Mouse (Mus musculus) CH12.LX (cell line): ENCODE measurements around the gene Cilp. TPM values are rescaled to one million over a fixed set of nuclear protein-coding genes. Genes with fewer than 3 reads are reported as not detected.

Experiments used
- DNase-seq: peaks from one replicate; pipeline ENCODE4 v3.0.0-alpha.2; 2013; ENCODE audit errors: extremely low read depth
- H3K27ac ChIP-seq: 2 replicates; pipeline ENCODE4 v1.5.1; 2012; ENCODE audit warnings: low read depth, mild to moderate bottlenecking, control low read depth, moderate library complexity; ENCODE audit not compliant: insufficient read depth
- H3K27me3 ChIP-seq: replicated peaks from 2 replicates; pipeline ENCODE3; 2012; ENCODE audit warnings: inconsistent platforms
- H3K36me3 ChIP-seq, 2 experiments: replicated peaks in 1 of 2; 2 replicates each; pipeline versions ENCODE3 to v1.6.1; 2012; ENCODE audit warnings: inconsistent platforms in 1 of 2, low read length in 1 of 2, mild to moderate bottlenecking in 1 of 2, mixed read lengths in 1 of 2, moderate library complexity in 1 of 2; ENCODE audit not compliant: control insufficient read depth in 1 of 2, insufficient read depth in 1 of 2
- H3K4me1 ChIP-seq, 2 experiments: 2 replicates each; pipeline ENCODE4 v1.6.1; 2012; ENCODE audit warnings: inconsistent platforms in 1 of 2, moderate library complexity in 1 of 2; ENCODE audit not compliant: insufficient read depth in 2 of 2, control insufficient read depth in 1 of 2
- H3K4me2 ChIP-seq: 2 replicates; pipeline ENCODE4 v1.6.1; 2012; ENCODE audit warnings: low read depth, mild to moderate bottlenecking, control low read depth; ENCODE audit not compliant: poor library complexity, insufficient read depth, severe bottlenecking
- H3K4me3 ChIP-seq, 3 experiments: fragments of 150-350 bp in 1 of 3; sonication (generic) in 1 of 3; replicated peaks in 1 of 3; 2 replicates each; pipeline versions ENCODE3 to v1.5.1; 2011 to 2012; ENCODE audit warnings: low read depth in 2 of 3, low read length in 2 of 3, mild to moderate bottlenecking in 2 of 3, moderate library complexity in 2 of 3, control low read depth in 1 of 3, improper control_type of control experiment in 1 of 3, inconsistent platforms in 1 of 3, mixed read lengths in 1 of 3; ENCODE audit not compliant: poor library complexity in 1 of 3
- H3K79me2 ChIP-seq: replicated peaks from 2 replicates; pipeline ENCODE4 v1.6.1; 2012; ENCODE audit warnings: mild to moderate bottlenecking, moderate library complexity; ENCODE audit not compliant: control insufficient read depth, poor library complexity, insufficient read depth, severe bottlenecking; ENCODE audit errors: extremely low read depth
- H3K9ac ChIP-seq: 2 replicates; pipeline ENCODE4 v1.6.1; 2012; ENCODE audit warnings: low read depth, mild to moderate bottlenecking, control low read depth, moderate library complexity; ENCODE audit not compliant: insufficient read depth
- H3K9me3 ChIP-seq: replicated peaks from 2 replicates; pipeline ENCODE3; 2012; ENCODE audit warnings: low read length, inconsistent platforms, mixed read lengths
- CHD2 ChIP-seq: IDR thresholded peaks from 2 replicates; pipeline ENCODE4 v1.6.1; 2011; ENCODE audit warnings: low read length, improper control_type of control experiment
- CTCF ChIP-seq, 2 experiments: IDR thresholded peaks in 1 of 2; conservative IDR thresholded peaks in 1 of 2; 2 replicates each; pipeline ENCODE4 v1.5.1; 2011 to 2012; ENCODE audit warnings: low read depth in 2 of 2, low read length in 2 of 2, improper control_type of control experiment in 1 of 2, inconsistent platforms in 1 of 2, mild to moderate bottlenecking in 1 of 2, moderate library complexity in 1 of 2
- EP300 ChIP-seq: IDR thresholded peaks from 2 replicates; pipeline ENCODE4 v1.6.1; 2011; ENCODE audit warnings: low read length, improper control_type of control experiment
- IRF4 ChIP-seq: IDR thresholded peaks from 2 replicates; pipeline ENCODE4 v1.6.1; 2014; ENCODE audit warnings: low read depth, mild to moderate bottlenecking, inconsistent platforms, low read length, improper control_type of control experiment
- KAT2A ChIP-seq: IDR thresholded peaks from 2 replicates; pipeline ENCODE4 v1.6.1; 2012; ENCODE audit warnings: low read length, improper control_type of control experiment, inconsistent platforms; ENCODE audit not compliant: insufficient replicate concordance
- MAX ChIP-seq: IDR thresholded peaks from 2 replicates; pipeline ENCODE4 v1.6.1; 2011; ENCODE audit warnings: low read length, improper control_type of control experiment
- MAZ ChIP-seq: IDR thresholded peaks from 2 replicates; pipeline ENCODE4 v1.6.1; 2012; ENCODE audit warnings: low read depth, mild to moderate bottlenecking, inconsistent platforms, low read length, improper control_type of control experiment, moderate library complexity
- MEF2A ChIP-seq: IDR thresholded peaks from 2 replicates; pipeline ENCODE4 v1.6.1; 2014; ENCODE audit warnings: low read depth, mild to moderate bottlenecking, inconsistent platforms, low read length, improper control_type of control experiment, borderline replicate concordance
- MYC ChIP-seq: IDR thresholded peaks from 2 replicates; pipeline ENCODE4 v1.6.1; 2011; ENCODE audit warnings: low read depth, mild to moderate bottlenecking, improper control_type of control experiment, low read length
- POLR2AphosphoS2 ChIP-seq: IDR thresholded peaks from 2 replicates; pipeline ENCODE4 v1.6.1; 2011; ENCODE audit warnings: low read depth, low read length, improper control_type of control experiment
- RAD21 ChIP-seq: IDR thresholded peaks from 2 replicates; pipeline ENCODE4 v1.6.1; 2011; ENCODE audit warnings: low read depth, mild to moderate bottlenecking, low read length, improper control_type of control experiment, moderate library complexity
- TBP ChIP-seq: conservative IDR thresholded peaks from 2 replicates; pipeline ENCODE4 v1.6.1; 2011; ENCODE audit warnings: low read depth, low read length, improper control_type of control experiment
- TCF12 ChIP-seq: IDR thresholded peaks from 2 replicates; pipeline ENCODE4 v1.6.1; 2014; ENCODE audit warnings: low read depth, mild to moderate bottlenecking, inconsistent platforms, low read length, improper control_type of control experiment
- UBTF ChIP-seq: IDR thresholded peaks from 2 replicates; pipeline ENCODE4 v1.6.1; 2012; ENCODE audit warnings: low read depth, mild to moderate bottlenecking, inconsistent platforms, low read length, improper control_type of control experiment, moderate library complexity
- USF1 ChIP-seq: IDR thresholded peaks from 2 replicates; pipeline ENCODE4 v1.6.1; 2014; ENCODE audit warnings: low read depth, mild to moderate bottlenecking, inconsistent platforms, low read length, improper control_type of control experiment
- USF2 ChIP-seq: conservative IDR thresholded peaks from 2 replicates; pipeline ENCODE4 v1.6.1; 2011; ENCODE audit warnings: low read depth, low read length, improper control_type of control experiment
- dilution Hi-C: fragments of 300-500 bp; cut with MboI; formaldehyde crosslinking; loops from 2 replicates; pipeline ENCODE4 v1.14.3; 2020; ENCODE audit warnings: low sequenced_read_pairs; ENCODE audit not compliant: extremely low pct_unique_long_range_greater_than_20kb, extremely low pct_ligation_motif_present
- in situ Hi-C: fragments of 300-500 bp; cut with MboI; formaldehyde crosslinking; loops from 3 replicates; pipeline ENCODE4 v1.14.3; 2019; ENCODE audit warnings: low sequenced_read_pairs, low pct_ligation_motif_present, low pct_unique_long_range_greater_than_20kb, mixed read lengths
- polyA plus RNA-seq: library from polyadenylated mRNA; unstranded; fragments of >175 nt; gene quantifications from 2 replicates; pipeline ENCODE4 v1.2.1, GENCODE M21; 2012; ENCODE audit warnings: low read depth; ENCODE audit not compliant: insufficient read length
- total RNA-seq, 2 experiments: library from RNA; depleted of rRNA; stranded (reverse); fragments of 300-350 nt in 1 of 2; fragments of >200 nt in 1 of 2; gene quantifications; 2 replicates each; pipeline ENCODE4 v1.2.3; 2012 to 2014

Gene Cilp
- total and polyA plus RNA-seq, 3 experiments, result not detected

DNA sequence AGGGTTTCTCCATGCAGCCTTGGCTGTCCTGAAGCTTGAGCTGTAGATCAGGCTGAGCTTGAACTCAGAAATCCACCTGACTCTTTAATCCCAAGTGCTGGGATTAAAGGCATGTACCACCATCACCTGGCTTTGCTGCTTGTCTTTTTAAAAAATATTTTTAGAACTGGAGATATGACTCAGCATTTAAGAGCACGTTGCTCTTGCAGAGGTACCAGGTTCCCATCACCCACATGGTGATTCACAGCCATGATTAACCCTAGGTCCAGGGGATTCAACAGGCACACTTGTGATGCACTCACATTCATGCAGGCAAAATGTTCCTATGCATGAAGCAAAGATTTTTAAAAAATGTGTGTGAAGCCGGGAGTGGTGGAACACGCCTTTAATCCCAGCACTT, 27.4 kb downstream of the Cilp start (continued):
- TF ChIP-seq IRF4, result peak; percentile 44; the same call in 1 of the 2 replicates
- no peak for TF ChIP-seq CHD2
- TF ChIP-seq POLR2AphosphoS2, result no peak
- no peak for TF ChIP-seq UBTF
- TF ChIP-seq USF1, result no peak

DNA sequence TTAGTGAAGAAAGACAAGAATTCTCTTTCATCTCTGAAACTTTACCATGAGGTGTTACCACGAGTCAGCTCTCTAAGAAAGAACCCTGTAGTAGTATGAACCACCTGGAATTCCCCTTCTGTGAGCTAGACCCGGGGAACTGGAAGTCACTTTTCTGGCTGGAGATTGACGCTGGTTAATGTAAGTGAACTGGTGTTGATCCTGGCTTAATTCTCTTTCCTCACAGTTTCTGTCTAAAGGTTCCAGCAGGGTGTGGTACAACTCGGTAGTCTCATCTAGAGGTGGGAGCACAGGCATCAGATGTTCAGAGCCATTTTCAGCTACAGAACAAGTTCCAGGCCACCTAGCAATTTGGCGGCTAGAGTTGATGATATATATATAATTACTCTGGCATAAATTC, 28.1 kb downstream of the Cilp start:
- dilution Hi-C loops (no loop called here), in situ Hi-C loops (no loop called here)
- peak overlapping the region; percentile 88 for H3K4me2 ChIP-seq
- H3K9ac ChIP-seq, result peak overlapping the region; percentile 100
- peak overlapping the region; percentile 55 to 87 (median 72) for H3K4me3 ChIP-seq
- peaks cover 8 to 18% of the 10 kb centered on the region in 2 experiments for H3K36me3 ChIP-seq
- DNase-seq, result peak; percentile 59
- 0 out of 2 replicates have a peak, but pooled peaks have one; percentile 16 for TF ChIP-seq CHD2
- TF ChIP-seq MYC, result peak; percentile 93
- TF ChIP-seq RAD21, result no peak
- TF ChIP-seq MAX, result peak; percentile 70; the same call in 1 of the 2 replicates
- peak; percentile 14; the same call in 1 of the 2 replicates for TF ChIP-seq MEF2A
- TF ChIP-seq TCF12, result peak; percentile 31; the same call in 1 of the 2 replicates
- TF ChIP-seq TBP, result peak; percentile 58; the same call in 1 of the 2 replicates
- TF ChIP-seq USF2, result no peak
- peak; percentile 36; the same call in 1 of the 2 replicates for TF ChIP-seq EP300
- H3K9me3 ChIP-seq, result peaks cover 14% of the 10 kb centered on the region
- peaks cover 14% of the 10 kb centered on the region for H3K79me2 ChIP-seq
- H3K27ac ChIP-seq, result peak overlapping the region; percentile 58; the same call in 1 of the 2 replicates
- no peaks in the 10 kb centered on the region for H3K27me3 ChIP-seq
- H3K4me1 ChIP-seq, result peaks cover 0 to 23% of the 10 kb centered on the region in 2 experiments; a peak in 3 of 4 replicates

DNA sequence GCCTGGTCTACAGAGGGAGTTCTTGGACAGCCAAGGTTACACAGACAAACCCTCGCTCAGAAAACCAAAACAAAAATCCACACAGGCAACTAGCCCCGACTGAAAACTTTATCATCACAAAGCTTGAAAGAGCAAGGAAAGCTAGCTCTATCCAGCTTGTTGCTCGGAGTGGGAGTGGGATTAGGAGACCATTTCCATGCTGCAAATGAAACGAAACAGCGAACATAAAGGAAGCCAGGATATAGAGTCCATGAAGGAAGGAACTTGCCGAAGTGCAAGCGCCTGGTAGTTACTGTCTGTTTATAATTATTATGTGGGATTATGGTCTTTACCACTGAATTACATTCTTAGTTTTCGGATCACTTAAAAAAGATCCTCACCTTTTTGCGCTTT, 28.6 kb downstream of the Cilp start:
- H3K9me3 ChIP-seq, result peaks cover 14% of the 10 kb centered on the region
- H3K27ac ChIP-seq, result peak overlapping the region; percentile 27; the same call in 1 of the 2 replicates
- TF ChIP-seq UBTF (no peak), TCF12 (peak; percentile 30; the same call in 1 of the 2 replicates), MYC (no peak), CHD2 (0 out of 2 replicates have a peak, but pooled peaks have one; percentile 5), MAZ (no peak), CTCF (conservative IDR thresholded peaks at IDR 0.05 in 1 of 2, IDR thresholded peaks at IDR 0.05 in 1 of 2; ENCODE audit: low read depth in 2 of 2, low read length in 2 of 2) (no peak), EP300 (no peak), POLR2AphosphoS2 (no peak), KAT2A (no peak)
- H3K27me3 ChIP-seq, result no peaks in the 10 kb centered on the region
- peaks cover 0 to 23% of the 10 kb centered on the region in 2 experiments; a peak in 3 of 4 replicates for H3K4me1 ChIP-seq
- in situ Hi-C loops, result no loop called here
- peak overlapping the region; percentile 55 to 87 (median 72) for H3K4me3 ChIP-seq
- H3K36me3 ChIP-seq, result peaks cover 8 to 18% of the 10 kb centered on the region in 2 experiments
- dilution Hi-C loops, result no loop called here
- peaks cover 14% of the 10 kb centered on the region for H3K79me2 ChIP-seq
- peak overlapping the region; percentile 100 for H3K9ac ChIP-seq
- H3K4me2 ChIP-seq, result peak overlapping the region; percentile 88
- DNase-seq, result no peak
